Mouse (Mus musculus) left cerebral cortex, postnatal 10 days (tissue): ENCODE data around the gene Bhlhe41. TPM values are rescaled to one million over a fixed set of nuclear protein-coding genes. Genes with fewer than 3 reads are reported as not detected.

Source experiments
- DNase-seq, 2 experiments: peaks; one replicate each; pipeline ENCODE4 v3.0.0; 2021 to 2022; ENCODE audit warnings: low spot score in 2 of 2, mixed read lengths in 1 of 2; ENCODE audit errors: extremely low spot score in 1 of 2
- intact Hi-C: fragments of 180-260 bp; cut with DNase I; formaldehyde crosslinking; loops from one replicate; pipeline ENCODE4 v1.15.1; 2025
- total RNA-seq, 2 experiments: library from RNA; stranded (reverse); gene quantifications; 2 replicates each; pipeline ENCODE4 v1.2.3; 2021

The Bhlhe41 gene
- 10 to 100 TPM; 12.2 to 12.4 TPM for total RNA-seq

DNA sequence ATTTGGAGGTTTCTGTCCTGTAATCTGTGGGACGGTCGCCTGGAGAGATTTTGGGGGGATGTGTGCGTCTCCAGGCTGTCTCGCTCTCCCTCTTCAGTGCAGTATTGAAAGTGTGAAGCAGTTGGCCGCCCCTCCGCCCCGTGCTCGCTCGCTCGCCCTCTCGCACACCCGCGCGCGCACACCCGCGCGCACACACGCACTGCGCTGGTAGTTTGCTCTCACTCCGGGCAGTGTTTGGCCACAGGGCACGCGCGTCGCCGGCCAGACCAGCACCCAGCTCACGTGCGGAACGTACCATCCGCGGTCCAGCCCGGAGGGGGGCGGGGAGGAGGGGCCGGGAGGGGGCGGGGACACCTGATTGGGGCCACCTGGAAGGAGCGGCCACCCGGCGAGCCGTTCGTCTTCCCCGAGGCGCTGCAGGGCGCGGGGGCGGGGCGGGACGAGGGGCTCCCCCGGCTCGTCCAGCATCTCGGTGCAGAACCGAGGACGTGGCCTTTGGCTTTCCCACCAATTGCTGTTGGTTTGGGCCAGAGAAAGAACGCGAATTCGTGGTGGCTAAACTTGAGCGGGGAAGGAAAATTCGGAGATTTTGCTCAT is at the start of gene Bhlhe41:
TSS of gene Bhlhe41 (minus strand) at position 270 of the 597 bp plus-strand sequence.
- peak; percentile 51 to 90 for DNase-seq
- intact Hi-C loops = loop anchor here (5.0 to 10.0 kb wide), 2 partner anchors 67 to 299 kb away; partner anchors contain the start of gene Sspn

DNA sequence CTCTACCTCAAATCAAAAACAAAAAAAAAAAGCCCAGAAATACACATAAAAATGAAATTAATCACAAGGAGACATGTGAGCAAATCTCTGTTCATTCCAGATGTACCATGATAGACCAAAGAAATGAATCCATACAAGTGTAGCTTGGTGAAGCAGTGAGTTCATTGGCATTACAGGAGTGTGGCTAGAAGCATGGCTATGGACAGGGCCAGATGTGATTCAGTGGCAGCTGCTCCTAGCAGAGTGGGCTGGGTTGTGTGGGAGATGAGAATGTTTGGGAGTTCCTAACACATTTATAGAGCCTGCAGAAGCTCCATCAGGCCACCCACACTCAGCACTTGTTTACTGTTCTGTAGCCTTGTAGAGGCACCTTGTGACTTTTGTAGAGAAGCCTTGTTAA is 46.9 kb upstream of the Bhlhe41 start:
- DNase-seq = no peak
- intact Hi-C loops = no loop called here

DNA sequence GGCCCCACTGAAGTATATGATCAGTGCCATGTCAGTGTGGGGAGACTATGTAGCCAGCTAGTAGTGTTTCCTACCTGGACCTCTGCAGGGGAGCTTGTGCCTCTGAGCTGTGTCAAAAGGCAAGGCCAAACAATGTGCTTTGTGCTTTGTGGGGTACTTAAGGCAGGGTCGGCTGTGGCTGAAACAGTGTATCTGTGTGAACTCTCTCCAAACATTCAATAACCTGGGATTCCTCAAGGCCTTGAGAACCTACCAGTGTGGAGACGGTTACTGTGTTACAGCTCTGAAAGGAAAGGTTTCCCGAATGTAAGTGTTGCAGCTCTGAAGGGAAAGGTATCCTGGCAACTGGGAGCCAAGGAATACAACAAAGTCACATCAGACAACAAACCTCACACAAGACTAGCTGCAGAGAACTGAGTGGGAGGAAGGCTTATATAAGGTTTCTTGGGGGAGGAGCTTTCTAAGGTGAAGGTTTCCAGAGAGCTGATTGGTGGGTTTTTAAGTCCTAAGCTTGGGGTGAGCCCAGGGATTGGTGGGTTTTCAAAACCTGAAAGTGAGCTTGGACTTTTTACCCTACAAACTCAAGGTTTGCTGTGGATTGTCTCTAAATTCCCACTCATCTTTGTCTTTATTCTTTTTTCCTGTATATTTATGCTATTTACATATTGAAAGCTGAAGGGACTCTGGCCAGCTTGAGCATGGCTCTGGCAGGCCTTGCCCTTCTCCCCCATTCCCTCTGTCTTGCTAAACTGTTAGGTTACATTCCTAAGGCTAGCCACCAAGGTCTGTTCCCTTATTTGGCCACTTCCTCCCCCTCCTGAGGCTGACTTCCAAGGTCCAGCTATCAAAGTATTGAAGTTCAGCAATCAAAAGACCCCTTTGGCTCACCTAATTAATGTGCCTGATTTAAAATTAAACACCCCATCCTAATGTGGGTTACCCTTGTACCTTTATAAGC is 45.4 kb upstream of the Bhlhe41 start:
- intact Hi-C loops = no loop called here
- DNase-seq = no peak

DNA sequence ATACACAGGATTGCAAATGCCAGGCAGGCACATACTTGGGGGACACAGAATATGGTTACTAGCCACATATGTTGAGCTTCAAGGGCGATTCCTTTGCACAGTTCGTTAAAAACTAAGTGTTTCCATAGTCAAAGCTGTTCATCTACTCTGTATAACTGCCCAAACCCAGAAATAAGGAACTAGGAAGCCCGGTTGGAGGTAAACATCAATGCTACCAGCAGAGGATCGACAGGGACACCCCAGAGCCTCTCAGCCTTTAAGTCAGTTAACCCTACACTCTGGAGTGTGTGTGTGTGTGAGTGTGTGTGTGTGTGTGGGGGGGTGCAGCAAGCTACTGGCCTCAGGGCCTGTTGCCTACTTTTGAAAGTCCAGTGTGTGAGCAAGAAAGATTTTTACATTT is 44.6 kb upstream of the Bhlhe41 start:
- DNase-seq = no peak
- intact Hi-C loops = no loop called here

DNA sequence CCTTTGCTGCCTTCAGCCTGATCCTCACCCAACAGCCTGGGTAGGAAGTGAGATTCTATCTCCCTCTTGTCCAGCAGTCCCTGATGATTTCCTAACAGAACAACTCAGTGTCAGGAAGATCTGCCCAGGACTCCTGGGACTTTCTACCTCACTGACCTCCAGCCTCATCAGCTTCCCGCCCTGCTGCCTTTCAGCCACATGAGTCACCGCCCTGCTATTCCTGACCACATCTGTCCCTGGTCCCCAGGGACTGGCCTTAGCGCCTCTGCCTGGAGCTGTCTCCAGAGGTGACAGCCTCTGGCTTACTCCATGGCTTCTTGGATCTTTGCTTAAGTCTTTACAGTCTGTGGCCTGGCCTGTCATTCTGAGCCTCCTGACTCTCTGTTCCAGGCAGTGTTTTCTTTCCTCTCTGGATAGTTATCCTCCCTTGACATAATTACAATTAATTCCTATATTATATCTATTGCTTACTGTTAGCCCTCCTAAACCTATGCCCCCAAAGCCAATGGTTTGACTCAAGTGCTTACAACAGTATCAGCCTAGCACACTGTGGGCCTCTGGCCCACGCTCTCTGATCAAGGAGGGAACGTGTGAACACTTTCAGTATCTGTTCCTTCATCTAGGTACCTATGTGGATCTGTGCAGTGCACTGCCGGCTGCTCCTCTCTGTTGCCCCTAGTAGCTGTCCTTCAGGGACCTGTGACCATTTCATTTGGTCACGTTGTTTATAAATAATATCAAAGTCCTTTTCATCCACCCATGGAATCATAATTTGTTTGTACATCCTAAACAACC is 40.9 kb upstream of the Bhlhe41 start:
- DNase-seq = peak in 1 of 2 experiments; percentile 30
- intact Hi-C loops = no loop called here

DNA sequence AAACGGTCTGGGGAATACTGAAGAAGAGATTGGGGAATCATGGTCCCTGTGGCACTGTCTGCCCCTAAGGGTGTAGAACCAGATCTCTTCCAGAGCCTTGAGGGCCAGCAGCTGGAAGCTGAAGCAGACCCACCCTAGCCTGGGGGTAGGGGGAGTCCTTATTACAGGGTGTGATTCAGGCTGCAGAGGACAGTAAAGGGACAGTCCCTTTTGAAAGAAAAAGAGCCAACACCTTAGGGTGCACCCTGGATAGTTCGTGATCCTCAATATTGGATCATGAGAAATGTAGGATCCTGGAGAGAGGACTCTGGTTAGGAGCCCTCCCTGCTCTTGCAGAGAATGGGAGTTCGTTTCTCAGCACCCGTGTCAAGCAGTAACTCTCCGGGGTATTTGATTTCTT is 39.3 kb upstream of the Bhlhe41 start:
- intact Hi-C loops = no loop called here
- no peak for DNase-seq

DNA sequence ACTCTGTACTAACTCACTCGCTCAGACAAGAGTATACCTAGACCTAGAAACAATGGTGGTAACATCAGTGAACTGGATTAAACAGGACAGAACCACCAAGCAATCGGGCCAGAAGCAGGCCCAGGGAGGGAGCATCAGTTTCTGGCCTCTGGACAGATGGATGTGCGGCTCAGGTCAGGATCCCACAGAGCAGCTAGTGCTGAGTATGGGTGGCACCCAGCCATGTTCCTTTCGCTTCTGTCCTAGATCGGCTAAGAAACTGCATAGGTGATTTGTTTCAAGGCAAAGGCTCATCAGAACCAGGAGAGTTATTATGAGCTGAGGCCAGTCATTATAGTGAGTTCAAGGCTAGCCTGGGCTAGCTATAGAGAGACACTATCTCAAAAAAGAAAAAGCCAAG is 38.8 kb upstream of the Bhlhe41 start:
- DNase-seq = no peak
- intact Hi-C loops = no loop called here

DNA sequence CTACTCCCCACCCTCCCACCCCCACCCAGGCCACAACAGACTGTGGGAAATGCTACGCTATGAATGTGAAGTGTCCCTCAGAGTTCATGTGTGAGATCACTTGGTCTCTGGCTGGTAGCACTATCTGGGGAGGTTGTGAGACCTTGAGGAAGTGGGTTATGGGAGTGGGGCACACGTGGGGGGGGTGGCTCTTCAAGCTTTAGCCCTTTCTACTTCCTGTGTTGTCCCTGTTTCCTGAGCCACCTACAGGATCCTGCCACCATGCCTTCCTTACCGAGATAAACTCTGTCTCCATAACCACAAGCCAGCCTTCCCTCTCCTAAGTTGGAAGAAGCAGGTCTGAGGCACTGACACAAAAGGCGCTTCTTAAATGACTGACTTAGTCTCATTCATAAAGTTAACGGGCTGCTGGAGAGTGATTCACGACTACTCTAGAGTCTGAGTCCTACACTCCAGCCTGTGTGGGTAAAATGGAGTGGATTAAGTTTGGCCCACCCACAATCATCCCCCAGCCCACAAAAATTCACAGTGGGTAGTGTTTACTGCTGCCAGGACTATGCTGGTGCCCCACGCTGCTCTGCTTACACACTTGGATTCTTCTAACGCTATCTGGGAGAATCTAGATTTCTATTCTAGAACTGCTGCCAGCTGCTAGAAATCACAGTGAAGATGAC is 29.4 kb upstream of the Bhlhe41 start:
- DNase-seq = no peak
- intact Hi-C loops = no loop called here

DNA sequence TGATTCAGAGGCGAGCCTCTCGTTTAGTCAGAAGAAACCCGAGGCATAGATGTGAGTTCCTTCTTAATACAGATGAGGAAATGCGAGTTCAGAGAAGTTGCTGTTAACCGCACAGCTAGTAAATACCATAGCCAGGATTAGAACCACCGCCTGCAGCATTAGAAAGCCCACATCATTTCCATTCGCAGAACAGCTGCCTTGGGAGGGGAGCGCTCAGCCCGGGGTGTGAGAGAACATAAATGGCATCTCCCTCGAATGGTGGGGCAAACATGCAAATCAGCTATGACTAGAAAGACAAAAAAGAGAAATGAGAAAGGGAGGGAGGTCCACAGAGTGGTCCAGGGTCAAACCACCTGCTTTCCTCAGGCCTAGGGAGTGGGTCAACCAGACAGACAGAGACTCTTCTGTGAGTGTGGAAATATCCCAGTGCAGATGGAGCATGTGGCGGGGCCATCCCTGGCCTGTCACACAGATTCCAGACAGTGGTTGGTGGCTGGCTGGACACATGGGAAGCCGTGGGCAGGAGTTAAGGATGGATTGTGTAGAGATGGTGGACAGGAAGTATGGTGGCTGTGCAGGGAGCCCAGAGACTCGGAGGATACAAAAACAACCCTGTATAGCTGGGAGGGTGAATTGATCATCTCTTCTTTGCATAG is 28.1 kb upstream of the Bhlhe41 start:
- DNase-seq = no peak
- intact Hi-C loops = no loop called here

DNA sequence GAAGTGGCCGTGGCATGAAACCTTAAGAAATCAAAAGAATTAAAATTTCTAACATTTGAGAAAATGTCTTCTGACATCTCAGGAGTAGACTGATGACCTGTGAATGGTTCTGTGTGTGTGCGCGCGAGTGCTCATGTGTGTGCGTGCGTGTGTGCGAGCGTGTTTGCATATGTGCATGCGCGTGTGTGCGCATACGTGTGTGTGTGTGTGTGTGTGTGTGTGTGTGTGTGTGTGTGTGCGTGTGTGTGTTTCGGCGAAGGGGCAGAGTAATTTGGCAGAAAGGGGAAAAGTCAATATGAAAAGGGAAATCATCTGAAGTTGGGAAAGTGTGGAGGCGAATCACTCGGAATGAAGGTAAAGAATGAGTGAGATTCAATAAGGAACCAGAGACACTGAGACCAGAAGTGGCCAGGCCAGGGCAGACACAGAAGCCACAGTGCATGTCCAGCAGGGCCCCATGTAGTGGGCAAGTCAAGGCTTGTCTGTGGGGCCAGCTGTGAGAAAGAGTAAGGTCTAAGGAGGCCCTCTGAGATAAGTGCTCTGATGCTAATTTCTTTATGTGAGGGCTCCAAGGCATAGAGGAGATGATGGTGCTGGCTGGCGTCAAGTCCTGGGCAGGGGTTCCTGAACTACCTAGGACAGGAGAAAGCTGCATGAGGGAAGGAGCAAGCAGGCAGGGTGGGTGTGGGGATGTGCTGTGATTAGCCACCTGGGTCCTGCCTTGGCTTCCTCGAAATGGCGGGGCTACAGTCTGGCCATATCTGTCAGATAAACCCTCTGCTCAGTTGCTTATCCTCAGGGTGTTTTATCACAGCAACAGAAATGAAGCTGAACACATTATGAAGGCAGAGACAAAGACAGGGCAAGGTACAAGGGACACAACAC is 27.3 kb upstream of the Bhlhe41 start:
- no peak for DNase-seq
- intact Hi-C loops = no loop called here

DNA sequence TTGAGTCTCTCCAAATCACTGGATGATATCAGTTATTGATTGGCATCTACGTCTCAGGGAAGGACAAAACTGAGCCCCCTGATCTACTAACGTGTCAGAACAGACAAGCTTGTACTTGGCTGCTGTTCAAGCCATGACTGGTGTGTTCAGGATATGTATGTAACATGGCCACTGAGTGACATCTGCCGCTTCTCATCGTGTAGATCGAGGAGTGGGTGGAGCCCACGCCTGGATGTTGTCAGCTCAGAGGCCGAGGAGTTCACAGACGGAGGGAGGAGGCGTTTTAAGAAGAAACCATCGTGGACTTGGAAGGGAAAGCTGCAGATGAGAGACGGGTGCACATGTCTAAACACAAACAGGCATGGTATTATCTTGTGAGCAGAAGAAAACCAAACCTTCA is 26.6 kb upstream of the Bhlhe41 start:
- DNase-seq = no peak
- intact Hi-C loops = no loop called here

DNA sequence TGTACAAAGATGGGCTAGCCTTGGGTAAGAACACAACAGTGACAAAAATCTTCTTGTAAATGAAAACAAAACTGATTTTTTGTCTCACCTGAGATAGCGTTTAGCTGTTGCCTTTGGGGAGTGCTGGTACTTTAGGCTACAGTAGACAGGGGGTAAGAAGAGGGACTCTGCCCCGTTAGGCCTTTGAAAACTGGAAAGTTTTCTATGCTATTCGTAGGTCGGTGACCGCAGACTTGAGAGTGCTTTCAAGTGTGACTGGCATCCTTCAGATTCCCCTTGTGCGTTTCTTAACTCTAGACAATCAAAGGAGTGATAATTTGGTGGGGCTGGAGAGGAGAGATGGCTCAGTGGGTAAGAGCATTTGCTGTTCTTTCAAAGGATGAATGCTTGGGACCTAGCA is 22.4 kb upstream of the Bhlhe41 start:
- no peak for DNase-seq

DNA sequence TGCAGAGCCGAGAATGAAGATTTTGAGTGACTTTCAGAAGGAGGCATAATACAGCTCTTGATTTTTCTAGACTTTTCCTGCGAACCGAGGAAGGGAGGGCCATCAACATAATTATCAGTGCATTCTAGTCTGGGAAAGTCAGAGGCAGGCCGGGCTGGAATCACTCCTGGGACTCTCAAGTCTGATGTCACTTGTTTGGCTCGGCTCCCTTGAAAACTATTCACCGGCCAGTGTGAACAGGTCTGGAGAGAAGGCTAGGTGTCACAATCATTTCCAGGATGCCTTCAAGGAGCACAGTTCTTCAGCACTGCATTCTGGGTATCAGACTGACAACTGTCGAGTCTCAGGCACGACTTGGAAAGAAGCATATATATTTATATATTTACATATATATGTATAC is 20.9 kb upstream of the Bhlhe41 start:
- intact Hi-C loops = no loop called here

More for the DNA sequence above, 22.4 kb upstream of the Bhlhe41 start:
- intact Hi-C loops = no loop called here

DNA sequence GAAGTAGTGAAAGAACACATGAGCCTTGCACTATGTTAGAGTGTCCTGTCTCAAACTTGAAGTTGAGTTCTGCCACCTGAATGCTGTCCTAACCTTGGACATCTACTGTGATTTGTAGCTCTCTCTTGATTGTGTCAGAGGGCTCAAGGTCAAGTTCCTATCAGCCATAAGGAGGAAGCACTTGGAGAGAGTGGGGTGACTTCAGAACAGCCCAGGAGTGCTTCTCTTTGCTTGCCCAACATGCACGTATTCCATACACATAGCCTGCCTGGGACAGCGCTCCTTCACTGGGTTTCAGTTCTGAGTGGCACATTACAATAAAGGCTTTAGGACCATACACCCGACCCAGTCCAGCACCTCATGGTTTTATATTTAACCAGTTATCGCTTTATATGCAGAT is 19.7 kb upstream of the Bhlhe41 start:
- intact Hi-C loops = no loop called here

More for the DNA sequence above, 20.9 kb upstream of the Bhlhe41 start:
- DNase-seq = no peak

DNA sequence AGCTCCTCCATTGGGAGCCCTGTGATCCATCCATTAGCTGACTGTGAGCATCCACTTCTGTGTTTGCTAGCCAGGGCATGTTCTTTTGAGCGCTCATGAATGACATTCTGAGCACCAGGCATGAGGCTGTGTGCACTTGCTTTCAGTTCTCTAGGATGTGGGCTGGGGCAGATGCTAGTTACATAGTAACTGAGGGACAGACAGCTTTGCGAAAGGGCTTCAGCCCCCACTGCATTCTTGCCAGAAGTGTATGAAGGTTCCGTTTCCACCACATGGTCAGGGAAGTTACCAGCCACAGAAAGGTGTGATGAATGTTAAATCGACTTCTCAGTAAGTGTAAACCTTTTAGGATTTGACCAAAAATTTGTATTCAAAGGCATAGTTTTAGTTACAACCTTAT is 18.3 kb upstream of the Bhlhe41 start:
- no peak for DNase-seq
- intact Hi-C loops = no loop called here

More for the DNA sequence above, 19.7 kb upstream of the Bhlhe41 start:
- DNase-seq = no peak

DNA sequence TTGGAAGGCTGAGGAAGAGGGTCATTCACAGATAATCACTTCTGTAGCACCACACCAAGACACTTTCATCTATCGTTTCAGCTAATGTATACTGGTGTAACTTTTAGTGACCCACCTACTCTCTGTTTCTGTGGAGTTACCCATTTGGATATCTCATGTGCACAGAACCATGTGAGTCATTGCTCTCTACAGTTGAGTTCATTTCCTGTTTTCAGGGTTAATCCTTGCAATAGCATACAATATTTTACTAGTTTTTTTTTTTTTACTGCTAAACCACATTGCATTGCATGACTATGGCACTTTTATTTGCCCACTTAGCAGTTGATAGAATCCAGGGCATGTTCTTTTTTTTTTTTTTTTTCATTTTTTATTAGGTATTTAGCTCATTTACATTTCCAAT is 17.7 kb upstream of the Bhlhe41 start:
- DNase-seq = no peak
- intact Hi-C loops = no loop called here

DNA sequence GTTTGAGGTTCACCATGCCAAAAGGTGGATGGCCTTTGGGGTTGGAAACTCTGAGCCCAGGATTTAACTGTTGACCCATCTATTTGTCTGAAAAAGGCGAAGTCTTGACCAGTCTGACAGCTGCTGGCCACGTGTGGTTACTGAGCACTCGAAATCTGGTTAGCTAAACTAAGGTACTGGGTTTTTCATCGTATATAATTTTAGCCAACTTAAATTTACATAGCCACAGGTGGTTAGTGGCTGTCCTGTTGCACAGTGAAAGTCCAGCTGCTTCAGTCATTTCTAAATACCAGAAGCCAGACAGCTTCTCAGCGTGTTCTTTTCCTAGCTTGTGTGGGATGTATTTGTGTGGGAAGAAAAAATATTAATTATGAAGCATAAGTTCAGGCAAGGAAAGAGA is 15.3 kb upstream of the Bhlhe41 start:
- intact Hi-C loops = no loop called here
- no peak for DNase-seq
